Mouse (Mus musculus) spleen, adult 12 weeks (tissue): ENCODE data around the gene Usp35.

ENCODE experiments used
- DNase-seq: peaks from one replicate; pipeline ENCODE4 v3.0.0; 2022; ENCODE audit warnings: low spot score

Usp35 gene

GRCm38 (mm10) chr7:97331726-97332666 is at the start of gene Usp35, which contains the start of gene Kctd21:
Gene Usp35 (minus strand): TSS chr7:97332020.
Gene Kctd21 (plus strand): TSS chr7:97332327.
- DNase-seq, result peak; percentile 80

DNA sequence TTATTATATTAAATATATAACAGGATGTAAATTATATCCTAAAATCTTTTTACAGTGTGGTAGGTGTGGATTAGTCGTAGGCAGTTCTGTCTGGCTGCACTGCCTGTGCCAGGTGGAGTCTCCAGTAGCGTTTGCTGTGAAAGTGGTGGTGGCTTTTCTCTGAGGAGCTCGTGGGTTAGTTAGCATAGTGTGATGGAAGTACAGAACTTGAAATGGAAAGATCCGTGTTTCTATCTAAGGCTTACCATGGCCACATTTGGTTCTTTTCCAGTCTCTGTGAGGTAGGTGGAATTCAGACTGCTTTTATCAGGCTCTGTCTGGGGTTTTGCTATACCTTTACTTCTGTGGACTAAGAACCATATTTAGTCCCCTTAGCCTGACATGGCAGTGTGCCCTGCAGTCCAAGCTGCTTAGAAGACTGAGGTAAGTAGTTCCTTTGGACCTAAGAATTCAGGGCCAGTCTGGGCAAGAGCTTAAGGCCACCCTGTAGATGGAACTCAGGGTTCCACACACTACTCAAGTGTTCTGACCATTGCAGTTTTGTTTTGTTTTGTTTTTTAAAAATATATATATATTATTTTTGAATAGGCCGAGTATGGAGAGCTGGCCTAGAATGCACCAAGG is 48.8 kb upstream of the Usp35 start:
- no peak for DNase-seq

DNA sequence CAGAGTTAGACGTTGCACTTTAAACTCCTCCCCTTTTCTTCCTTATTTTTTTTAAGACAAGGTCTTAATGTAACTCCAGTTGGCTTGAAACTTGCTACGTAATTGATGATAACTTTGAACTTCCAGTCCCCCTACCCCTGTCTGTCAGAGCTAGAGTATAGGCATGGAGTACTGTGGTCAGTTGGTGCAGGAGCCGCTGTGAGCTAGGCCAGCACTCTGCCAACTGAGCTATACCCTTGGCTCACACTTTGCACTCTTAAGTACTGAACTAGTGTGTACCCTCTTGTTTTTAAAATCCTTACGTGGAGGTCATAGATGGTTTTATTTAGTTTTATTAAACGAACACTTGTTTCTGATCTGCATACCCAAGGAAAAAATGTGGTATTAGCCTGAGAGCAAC is 47.5 kb upstream of the Usp35 start:
- DNase-seq, result no peak

GRCm38 (mm10) chr7:97375906-97376305 is 44.1 kb upstream of the Usp35 start:
- no peak for DNase-seq

DNA sequence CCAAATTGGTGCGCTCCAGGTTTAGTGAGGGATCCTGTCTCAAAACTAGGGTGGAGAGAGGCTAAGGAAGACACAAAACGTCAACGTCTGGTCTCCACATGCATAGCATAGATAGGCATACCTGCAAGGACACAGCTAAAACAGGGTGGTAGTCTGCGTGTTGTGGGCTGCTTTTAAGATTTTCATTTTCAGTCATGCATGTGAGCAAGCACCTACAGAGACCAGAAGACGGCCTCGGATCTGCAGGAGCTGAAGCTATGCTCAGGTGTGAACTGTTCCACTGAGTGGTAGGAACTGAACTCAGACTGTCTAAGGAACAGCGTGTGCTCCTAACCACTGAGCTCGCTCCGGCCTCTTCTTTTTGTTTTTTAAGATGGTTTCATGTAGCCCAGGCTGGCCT is 43.3 kb upstream of the Usp35 start:
- DNase-seq, result no peak

DNA sequence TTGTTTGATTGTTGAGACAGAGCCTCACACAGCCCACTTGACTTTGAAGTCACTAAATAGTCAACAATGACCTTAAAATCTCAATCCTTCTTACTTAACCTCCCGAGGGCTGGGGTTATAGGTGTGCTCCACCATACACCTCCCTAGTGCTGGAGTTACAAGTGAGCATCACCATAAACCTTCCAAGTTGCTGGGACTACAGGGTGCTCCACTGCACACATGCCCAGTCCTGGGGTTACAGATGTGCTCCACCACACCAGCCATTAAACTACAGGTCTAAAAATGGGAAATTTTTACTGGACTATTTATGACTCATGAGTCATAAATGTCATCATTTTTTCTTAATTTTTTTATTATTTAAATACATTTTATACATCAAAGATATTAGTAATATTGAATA is 34.1 kb upstream of the Usp35 start:
- DNase-seq, result no peak

GRCm38 (mm10) chr7:97361467-97361866 is 29.6 kb upstream of the Usp35 start:
- DNase-seq, result peak; percentile 31

DNA sequence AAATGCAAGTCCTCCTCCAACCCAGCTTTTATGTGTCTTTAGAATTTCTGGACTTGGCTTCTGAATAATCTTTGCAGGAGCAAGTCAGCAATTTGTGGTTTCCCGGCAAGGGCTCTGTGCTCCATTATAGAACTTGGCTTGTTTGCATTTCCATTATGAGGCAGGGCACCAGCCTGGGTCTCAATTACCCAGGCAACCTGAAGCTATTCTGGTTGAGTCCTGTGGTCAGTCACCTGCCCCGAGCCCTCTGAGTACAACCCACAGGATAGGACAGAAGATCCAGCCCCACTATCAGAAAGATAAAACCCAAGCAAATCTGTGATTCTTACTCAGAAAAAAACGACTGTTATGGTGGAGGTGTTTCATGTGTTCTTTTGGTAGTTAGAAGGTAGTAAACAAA is 29.1 kb upstream of the Usp35 start:
- DNase-seq, result no peak

DNA sequence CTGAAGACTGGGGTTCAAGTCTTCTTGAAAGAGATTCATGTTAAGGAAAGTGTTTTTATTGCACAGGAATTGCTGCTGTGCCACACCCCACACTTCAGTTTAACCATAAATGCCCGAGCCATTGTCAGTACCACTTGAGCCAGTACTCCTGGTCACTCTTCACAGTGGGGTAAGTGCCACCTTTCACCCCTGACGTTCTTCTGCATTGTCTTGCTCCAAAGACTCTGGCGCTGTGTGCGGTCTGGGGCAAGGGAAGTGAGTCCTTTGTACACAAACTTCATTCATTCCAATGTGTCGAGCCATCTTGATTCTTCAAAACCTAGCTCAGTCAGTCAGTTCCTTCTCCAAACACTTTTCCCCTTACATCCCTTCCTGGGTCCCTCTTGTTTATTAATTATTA is 28.3 kb upstream of the Usp35 start:
- no peak for DNase-seq

DNA sequence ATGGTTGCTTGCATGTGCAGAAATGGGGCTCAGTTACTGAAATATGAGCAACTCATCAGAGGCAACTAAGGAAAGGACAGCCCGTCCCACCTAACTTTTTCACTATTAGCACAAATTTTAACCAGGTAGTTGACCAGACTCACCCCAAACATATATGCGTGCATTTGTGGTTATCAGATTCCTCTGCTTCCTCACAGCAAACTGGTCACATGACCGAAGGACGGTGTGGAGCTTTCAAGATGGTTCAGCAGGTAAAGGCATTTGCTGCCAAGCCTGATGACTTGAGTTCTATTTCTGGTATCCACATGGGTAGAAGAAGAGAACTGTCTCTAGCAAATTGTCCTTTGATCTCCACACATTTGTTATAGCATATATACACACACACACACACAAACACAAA is 26.5 kb upstream of the Usp35 start:
- DNase-seq, result no peak

DNA sequence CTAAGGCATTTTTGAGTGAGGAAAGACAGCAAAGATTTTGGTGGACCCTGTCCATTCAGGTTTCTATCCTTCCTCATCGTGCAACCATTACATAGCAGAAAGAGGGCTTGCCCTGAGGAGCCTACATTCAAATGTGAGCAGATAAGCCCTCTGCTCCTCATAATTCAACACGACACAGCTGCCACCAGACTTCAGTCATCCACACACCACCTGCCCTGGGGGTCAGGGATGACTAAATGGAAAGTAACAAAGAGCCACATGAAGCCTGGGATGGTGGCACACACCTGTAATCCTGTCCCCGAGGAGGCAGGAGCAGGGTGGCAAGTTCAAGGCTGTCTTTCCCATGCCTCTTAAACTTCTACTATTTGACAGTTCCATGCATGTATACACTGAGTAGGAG is 26.0 kb upstream of the Usp35 start:
- DNase-seq, result no peak

- DNase-seq, result no peak
These were observed 25.1 kb upstream of the Usp35 start for GRCm38 (mm10) chr7:97356875-97357276.

GRCm38 (mm10) chr7:97356253-97356652 is 24.4 kb upstream of the Usp35 start:
- no peak for DNase-seq

- no peak for DNase-seq
These were observed 23.4 kb upstream of the Usp35 start for GRCm38 (mm10) chr7:97355068-97355841.

GRCm38 (mm10) chr7:97353356-97353755 is 21.5 kb upstream of the Usp35 start:
- DNase-seq, result no peak

- DNase-seq, result no peak
These were observed 20.1 kb upstream of the Usp35 start for GRCm38 (mm10) chr7:97351792-97352513.

DNA sequence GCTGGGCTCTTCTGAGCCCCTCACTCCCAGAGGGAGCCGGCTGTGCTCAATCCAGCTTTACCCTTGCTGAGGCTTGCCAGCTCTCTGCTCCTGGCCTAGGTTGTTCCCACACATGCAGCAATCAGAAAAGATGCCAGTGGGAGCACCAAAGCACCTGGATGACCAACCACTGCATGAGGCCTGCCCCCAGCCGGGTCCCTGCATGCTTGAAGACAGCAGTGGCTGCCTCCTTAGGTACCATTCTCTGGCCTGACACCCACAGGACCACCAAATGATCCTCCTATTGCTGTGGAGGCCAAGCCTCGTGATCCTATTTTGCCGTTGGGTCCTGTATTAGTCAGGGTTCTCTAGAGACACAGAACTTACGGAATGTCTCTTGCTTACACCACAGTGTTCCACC is 19.1 kb upstream of the Usp35 start:
- DNase-seq, result no peak

- DNase-seq, result no peak
These were observed 17.6 kb upstream of the Usp35 start for GRCm38 (mm10) chr7:97349438-97349837.

DNA sequence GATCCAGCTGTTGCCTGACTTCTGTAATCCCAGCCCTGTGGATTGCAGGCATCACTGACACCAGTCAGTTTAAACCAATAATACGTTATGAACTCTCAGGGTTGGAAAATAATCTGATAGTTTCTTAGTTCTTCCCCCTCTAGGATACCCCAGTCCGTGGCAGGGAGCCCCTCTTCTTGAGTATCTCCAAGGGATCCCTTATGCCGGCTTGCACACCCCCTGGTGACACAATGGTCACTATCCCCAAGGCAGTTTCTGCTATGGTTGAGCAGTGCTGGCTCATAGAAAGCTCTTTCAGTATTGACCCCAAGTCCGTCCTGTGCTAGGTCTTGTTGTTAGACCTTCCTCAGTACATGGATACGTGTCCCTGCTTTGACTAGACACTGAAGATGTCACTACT is 17.0 kb upstream of the Usp35 start:
- no peak for DNase-seq

DNA sequence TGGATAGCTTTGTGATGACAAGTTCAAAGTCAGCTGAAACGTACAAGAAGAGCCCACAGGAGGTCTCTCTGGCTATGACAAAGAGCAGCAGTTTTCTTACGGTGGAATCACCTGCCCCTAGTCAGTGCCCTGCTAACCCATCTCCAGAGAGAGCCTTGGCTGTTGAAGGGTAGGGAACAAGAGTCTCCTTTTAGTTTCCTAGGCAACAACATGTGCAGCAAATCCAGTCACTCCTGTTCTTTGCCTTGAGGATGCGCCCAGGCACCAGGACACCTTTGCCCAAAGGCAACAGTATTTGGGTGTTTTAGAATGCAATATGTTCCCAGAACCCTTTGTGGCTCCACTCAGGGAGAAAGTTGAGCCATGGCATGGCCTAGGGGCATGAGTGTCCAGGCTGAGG is 16.5 kb upstream of the Usp35 start:
- DNase-seq, result no peak

DNA sequence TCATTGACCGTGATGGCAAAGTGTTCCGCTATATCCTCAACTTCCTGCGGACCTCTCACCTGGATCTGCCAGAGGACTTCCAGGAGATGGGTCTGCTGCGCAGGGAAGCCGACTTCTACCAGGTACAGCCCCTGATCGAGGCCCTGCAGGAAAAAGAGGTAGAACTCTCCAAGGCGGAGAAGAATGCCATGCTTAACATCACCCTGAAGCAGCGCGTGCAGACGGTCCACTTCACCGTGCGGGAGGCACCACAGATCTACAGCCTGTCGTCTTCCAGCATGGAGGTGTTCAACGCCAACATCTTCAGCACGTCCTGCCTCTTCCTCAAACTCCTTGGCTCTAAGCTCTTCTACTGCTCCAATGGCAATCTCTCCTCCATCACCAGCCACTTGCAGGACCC is 15.6 kb upstream of the Usp35 start:
- DNase-seq, result no peak

GRCm38 (mm10) chr7:97346822-97347166 is 15.0 kb upstream of the Usp35 start:
- DNase-seq, result no peak
